Mouse (Mus musculus) stomach, postnatal 0 days (tissue): ENCODE data around the gene Gm4305.
"Not testable (repeated sequence)": the region's sequence is repeated elsewhere in the genome, so short reads cannot be mapped to it uniquely, and the experiment has no call there.

Source experiments
- CTCF ChIP-seq: IDR thresholded peaks from 2 replicates; pipeline ENCODE4 v1.5.1; 2016; ENCODE audit warnings: antibody characterized with exemption, low read depth, mild to moderate bottlenecking, moderate library complexity
- EP300 ChIP-seq: optimal IDR thresholded peaks from 2 replicates; pipeline ENCODE3; 2016; ENCODE audit warnings: antibody characterized with exemption

- TF ChIP-seq CTCF, EP300: not testable (repeated sequence)
Observed at GRCm38 (mm10) chr10:100350793-100351192, at the start of gene Gm4305.
